Mouse (Mus musculus) adrenal gland, adult 18-20 months (tissue): Measurements from ENCODE around the gene Tnfaip8l1. TPM values are rescaled to one million over a fixed set of nuclear protein-coding genes. Genes with fewer than 3 reads are reported as not detected.

Source experiments
- DNase-seq, 2 experiments: peaks; one replicate each; pipeline ENCODE4 v3.0.0; 2021 to 2022; ENCODE audit warnings: low spot score in 2 of 2
- microRNA-seq, 2 experiments: library from miRNA; unstranded; fragments of <30 nt; microRNA quantifications; one replicate each; pipeline ENCODE4 v1.2.0; 2021; ENCODE audit warnings: borderline number of aligned reads in 2 of 2
- total RNA-seq, 2 experiments: library from RNA; stranded (reverse); gene quantifications; 1 replicate in 1 of 2; 2 replicates in 1 of 2; pipeline ENCODE4 v1.2.3; 2021

Tnfaip8l1 gene
- total RNA-seq, 2 experiments from 2014 or later = 1.9 to 2.5 TPM

- DNase-seq = peak; percentile 78 to 82
Observed at GRCm38 (mm10) chr17:56218377-56219191, 56.3 kb downstream of the Tnfaip8l1 start, which contains the start of gene Dpp9. TSS of gene Dpp9 (minus strand) at chr17:56218905.

GRCm38 (mm10) chr17:56219251-56219650, 57.0 kb downstream of the Tnfaip8l1 start:
- no peak for DNase-seq

GRCm38 (mm10) chr17:56219805-56220204, 57.5 kb downstream of the Tnfaip8l1 start:
- DNase-seq = no peak

Small RNA genes within 50 kb of the gene (microRNA-seq; reads per million reads assigned to microRNA genes)
- gene Gm44397 = 0 reads per million in 2 experiments

Other genes with a start within 250 kb of the Tnfaip8l1 start
- gene Zfp119b, start 213.0 kb upstream of the Tnfaip8l1 start, total RNA-seq = 1 to 10 TPM; 2.3 to 3.5 TPM
- 1 to 10 TPM in 1 of 2 experiments, under 1 TPM in 1; 0.70 to 1.3 TPM for gene Ebi3, start 209.8 kb upstream of the Tnfaip8l1 start, total RNA-seq
- 10 to 100 TPM; 17.4 to 17.9 TPM for gene Yju2, start 203.4 kb upstream of the Tnfaip8l1 start, total RNA-seq
- 1 to 10 TPM; 2.0 to 2.2 TPM for gene Shd, start 192.0 kb upstream of the Tnfaip8l1 start, total RNA-seq
- 1 to 10 TPM; 2.3 to 4.3 TPM for gene Fsd1, start 176.0 kb upstream of the Tnfaip8l1 start, total RNA-seq
- gene Stap2, start 156.9 kb upstream of the Tnfaip8l1 start, total RNA-seq = 1 to 10 TPM; 5.1 to 5.4 TPM
- 10 to 100 TPM; 68.1 to 97.5 TPM for gene Mpnd, start 156.8 kb upstream of the Tnfaip8l1 start, total RNA-seq
- 10 to 100 TPM; 38.3 to 39.0 TPM for gene Sh3gl1, start 125.8 kb upstream of the Tnfaip8l1 start, total RNA-seq
- 1 to 10 TPM; 2.1 to 2.3 TPM for gene Chaf1a, start 122.0 kb upstream of the Tnfaip8l1 start, total RNA-seq
- gene Ubxn6, start 87.4 kb upstream of the Tnfaip8l1 start, total RNA-seq = 10 to 100 TPM; 63.6 to 77.6 TPM
- 10 to 100 TPM; 53.9 to 67.0 TPM for gene Hdgfl2, start 82.8 kb upstream of the Tnfaip8l1 start, total RNA-seq
- gene Plin4, start 52.7 kb upstream of the Tnfaip8l1 start, total RNA-seq = 100 to 1,000 TPM in 1 of 2 experiments, 10 to 100 TPM in 1; 65.0 to 212 TPM
- 10 to 100 TPM; 53.7 to 67.4 TPM for gene Plin5, start 44.9 kb upstream of the Tnfaip8l1 start, total RNA-seq
- 10 to 100 TPM; 21.2 to 57.7 TPM for gene Lrg1, start 40.5 kb upstream of the Tnfaip8l1 start, total RNA-seq
- gene Sema6b, start 22.1 kb upstream of the Tnfaip8l1 start, total RNA-seq = 1 to 10 TPM; 6.3 to 7.0 TPM
- 10 to 100 TPM; 49.6 to 56.6 TPM for gene Mydgf, start 21.4 kb downstream of the Tnfaip8l1 start, total RNA-seq
- gene Dpp9, start 56.4 kb downstream of the Tnfaip8l1 start, total RNA-seq = 10 to 100 TPM; 35.8 to 37.6 TPM
- 10 to 100 TPM; 29.2 to 30.2 TPM for gene Fem1a, start 94.3 kb downstream of the Tnfaip8l1 start, total RNA-seq
- gene Ticam1, start 114.3 kb downstream of the Tnfaip8l1 start, total RNA-seq = 10 to 100 TPM; 23.1 to 26.7 TPM
- 10 to 100 TPM; 66.0 to 84.7 TPM for gene Plin3, start 130.4 kb downstream of the Tnfaip8l1 start, total RNA-seq
- not detected for gene Arrdc5, start 137.8 kb downstream of the Tnfaip8l1 start, total RNA-seq
- gene Uhrf1, start 140.8 kb downstream of the Tnfaip8l1 start, total RNA-seq = 1 to 10 TPM; 1.8 to 3.1 TPM
- gene Kdm4b, start 163.6 kb downstream of the Tnfaip8l1 start, total RNA-seq = 10 to 100 TPM; 31.9 to 39.9 TPM